Mouse (Mus musculus) brown adipose tissue, adult 24 weeks (tissue): ENCODE measurements at regions not wholly inside any gene's neighbourhood (a gene's known extent, or its start where the extent isn't known, plus 50 kb on each side); places are given as distances from the start of the nearest gene placed in this dataset.

Experiments
- H3K27ac ChIP-seq: fragments of 200-500 bp; replicated peaks from 2 replicates; pipeline ENCODE4 v1.5.1; 2012; ENCODE audit warnings: low read depth, mild to moderate bottlenecking, low read length
- H3K4me1 ChIP-seq: fragments of 200-500 bp; 2 replicates; pipeline ENCODE4 v1.6.1; 2012; ENCODE audit warnings: low read length, mixed read lengths; ENCODE audit not compliant: control insufficient read depth, insufficient read depth, insufficient read length
- H3K4me3 ChIP-seq: fragments of 200-500 bp; 2 replicates; pipeline ENCODE4 v1.5.1; 2012; ENCODE audit warnings: low read depth, mild to moderate bottlenecking, low read length, moderate library complexity; ENCODE audit not compliant: insufficient read depth

GRCm38 (mm10) chr3:60785137-60785875 lies 217.3 kb upstream of the P2ry1 start:
- H3K4me3 ChIP-seq: no peak overlapping the region
- no peak overlapping the region for H3K27ac ChIP-seq
- H3K4me1 ChIP-seq: no peaks in the 10 kb centered on the region

GRCm38 (mm10) chr3:60787989-60788388 lies 214.6 kb upstream of the P2ry1 start:
- H3K27ac ChIP-seq: no peak overlapping the region
- H3K4me3 ChIP-seq: no peak overlapping the region

GRCm38 (mm10) chr3:60789441-60789840 lies 213.2 kb upstream of the P2ry1 start:
- Histone ChIP-seq H3K4me1 (no peaks in the 10 kb centered on the region), H3K4me3 (no peak overlapping the region)

More at GRCm38 (mm10) chr3:60787989-60788388, 214.6 kb upstream of the P2ry1 start:
- no peaks in the 10 kb centered on the region for H3K4me1 ChIP-seq

GRCm38 (mm10) chr3:60792166-60792565 lies 210.4 kb upstream of the P2ry1 start:
- Histone ChIP-seq H3K27ac (no peak overlapping the region), H3K4me3 (no peak overlapping the region), H3K4me1 (no peaks in the 10 kb centered on the region)

More at GRCm38 (mm10) chr3:60789441-60789840, 213.2 kb upstream of the P2ry1 start:
- no peak overlapping the region for H3K27ac ChIP-seq

- Histone ChIP-seq H3K4me3 (no peak overlapping the region), H3K27ac (no peak overlapping the region), H3K4me1 (no peaks in the 10 kb centered on the region)
Measured at GRCm38 (mm10) chr3:60796207-60796606, 206.4 kb upstream of the P2ry1 start.

- no peak overlapping the region for H3K27ac ChIP-seq
- no peaks in the 10 kb centered on the region for H3K4me1 ChIP-seq
- H3K4me3 ChIP-seq: no peak overlapping the region
Measured at GRCm38 (mm10) chr3:60797808-60798207, 204.8 kb upstream of the P2ry1 start.

- Histone ChIP-seq H3K4me1 (no peaks in the 10 kb centered on the region), H3K4me3 (no peak overlapping the region), H3K27ac (no peak overlapping the region)
Measured at GRCm38 (mm10) chr3:60798461-60798860, 204.1 kb upstream of the P2ry1 start.

- H3K4me1 ChIP-seq: no peaks in the 10 kb centered on the region
- H3K27ac ChIP-seq: no peak overlapping the region
- H3K4me3 ChIP-seq: no peak overlapping the region
Measured at GRCm38 (mm10) chr3:60798862-60799261, 203.7 kb upstream of the P2ry1 start.

- Histone ChIP-seq H3K4me1 (no peaks in the 10 kb centered on the region), H3K4me3 (no peak overlapping the region), H3K27ac (no peak overlapping the region)
Measured at GRCm38 (mm10) chr3:60804711-60805293, 197.8 kb upstream of the P2ry1 start.

- no peak overlapping the region for H3K4me3 ChIP-seq
- no peaks in the 10 kb centered on the region for H3K4me1 ChIP-seq
- no peak overlapping the region for H3K27ac ChIP-seq
Measured at GRCm38 (mm10) chr3:60811924-60812323, 190.7 kb upstream of the P2ry1 start.

- Histone ChIP-seq H3K4me3 (no peak overlapping the region), H3K4me1 (no peaks in the 10 kb centered on the region), H3K27ac (no peak overlapping the region)
Measured at GRCm38 (mm10) chr3:60813485-60813884, 189.1 kb upstream of the P2ry1 start.

GRCm38 (mm10) chr3:60819684-60820281 lies 182.8 kb upstream of the P2ry1 start:
- Histone ChIP-seq H3K4me3 (no peak overlapping the region), H3K4me1 (no peaks in the 10 kb centered on the region), H3K27ac (no peak overlapping the region)

- H3K4me1 ChIP-seq: no peaks in the 10 kb centered on the region
- no peak overlapping the region for H3K4me3 ChIP-seq
Measured at GRCm38 (mm10) chr3:60821463-60821862, 181.1 kb upstream of the P2ry1 start.

GRCm38 (mm10) chr3:60826759-60827158 lies 175.8 kb upstream of the P2ry1 start:
- no peaks in the 10 kb centered on the region for H3K4me1 ChIP-seq
- H3K27ac ChIP-seq: no peak overlapping the region
- H3K4me3 ChIP-seq: no peak overlapping the region

More at GRCm38 (mm10) chr3:60821463-60821862, 181.1 kb upstream of the P2ry1 start:
- H3K27ac ChIP-seq: no peak overlapping the region

GRCm38 (mm10) chr3:60832385-60832784 lies 170.2 kb upstream of the P2ry1 start:
- no peak overlapping the region for H3K27ac ChIP-seq
- no peak overlapping the region for H3K4me3 ChIP-seq
- H3K4me1 ChIP-seq: no peaks in the 10 kb centered on the region

GRCm38 (mm10) chr3:60841895-60842294 lies 160.7 kb upstream of the P2ry1 start:
- Histone ChIP-seq H3K27ac (no peak overlapping the region), H3K4me1 (no peaks in the 10 kb centered on the region), H3K4me3 (no peak overlapping the region)
